Mouse (Mus musculus) MEL (cell line): ENCODE measurements around the gene Nat8. TPM values are rescaled to one million over a fixed set of nuclear protein-coding genes. Genes with fewer than 3 reads are reported as not detected.

Experiments
- DNase-seq: peaks from one replicate; pipeline ENCODE4 v3.0.0; 2011; ENCODE audit warnings: low read depth, low spot score
- H3K27ac ChIP-seq: 2 replicates; pipeline ENCODE4 v1.5.1; 2012; ENCODE audit warnings: low read depth, mild to moderate bottlenecking, control low read depth, low read length, moderate library complexity; ENCODE audit not compliant: control insufficient read depth
- H3K27me3 ChIP-seq, 2 experiments: fragments of 150-350 bp in 1 of 2; sonication (generic) in 1 of 2; 2 replicates each; pipeline ENCODE4 v1.6.1; 2012; ENCODE audit warnings: low read length in 2 of 2, mild to moderate bottlenecking in 2 of 2, improper control_type of control experiment in 1 of 2, moderate library complexity in 1 of 2; ENCODE audit not compliant: insufficient read depth in 2 of 2, control insufficient read depth in 1 of 2
- H3K36me3 ChIP-seq, 2 experiments: 2 replicates each; pipeline ENCODE4 v1.6.1; 2012 to 2014; ENCODE audit warnings: low read length in 2 of 2, improper control_type of control experiment in 1 of 2, inconsistent platforms in 1 of 2, mild to moderate bottlenecking in 1 of 2; ENCODE audit not compliant: insufficient read depth in 2 of 2, control insufficient read depth in 1 of 2
- H3K4me1 ChIP-seq, 2 experiments: fragments of 150-350 bp in 1 of 2; sonication (generic) in 1 of 2; 2 replicates each; pipeline ENCODE4 v1.6.1; 2012; ENCODE audit warnings: low read length in 2 of 2, improper control_type of control experiment in 1 of 2, mild to moderate bottlenecking in 1 of 2; ENCODE audit not compliant: insufficient read depth in 2 of 2, control insufficient read depth in 1 of 2
- H3K4me3 ChIP-seq, 2 experiments: fragments of 150-350 bp in 1 of 2; sonication (generic) in 1 of 2; 2 replicates each; pipeline ENCODE4 v1.5.1; 2012; ENCODE audit warnings: low read depth in 2 of 2, low read length in 2 of 2, mild to moderate bottlenecking in 2 of 2, moderate library complexity in 2 of 2, control low read depth in 1 of 2, improper control_type of control experiment in 1 of 2; ENCODE audit not compliant: control insufficient read depth in 1 of 2, insufficient read depth in 1 of 2
- H3K79me2 ChIP-seq: 2 replicates; pipeline ENCODE4 v1.6.1; 2012; ENCODE audit warnings: mild to moderate bottlenecking, low read length, moderate library complexity; ENCODE audit not compliant: control insufficient read depth, poor library complexity, insufficient read depth
- H3K9ac ChIP-seq: 2 replicates; pipeline ENCODE4 v1.6.1; 2012; ENCODE audit warnings: low read depth, mild to moderate bottlenecking, control low read depth, low read length, moderate library complexity; ENCODE audit not compliant: control insufficient read depth, poor library complexity, severe bottlenecking
- H3K9me3 ChIP-seq: fragments of 150-350 bp; sonication (generic); replicated peaks from 2 replicates; pipeline ENCODE4 v1.6.1; 2012; ENCODE audit warnings: mild to moderate bottlenecking, low read length, improper control_type of control experiment, moderate library complexity; ENCODE audit not compliant: insufficient read depth
- CHD1 ChIP-seq: IDR thresholded peaks from 2 replicates; pipeline ENCODE4 v1.6.1; 2012; ENCODE audit warnings: low read depth, mild to moderate bottlenecking, inconsistent platforms, low read length, improper control_type of control experiment
- CHD2 ChIP-seq: IDR thresholded peaks from 2 replicates; pipeline ENCODE4 v1.6.1; 2011; ENCODE audit warnings: low read length, improper control_type of control experiment
- CTCF ChIP-seq, 3 experiments: IDR thresholded peaks in 2 of 3; conservative IDR thresholded peaks in 1 of 3; 2 replicates each; pipeline ENCODE4 v1.5.1; 2011 to 2012; ENCODE audit warnings: low read length in 3 of 3, low read depth in 2 of 3, mild to moderate bottlenecking in 2 of 3, improper control_type of control experiment in 1 of 3, inconsistent platforms in 1 of 3, mixed read lengths in 1 of 3, moderate library complexity in 1 of 3; ENCODE audit not compliant: control insufficient read depth in 1 of 3, insufficient read depth in 1 of 3, poor library complexity in 1 of 3, severe bottlenecking in 1 of 3
- E2F4 ChIP-seq: IDR thresholded peaks from 2 replicates; pipeline ENCODE4 v1.6.1; 2011; ENCODE audit warnings: low read depth, low read length, improper control_type of control experiment, borderline replicate concordance
- ELF1 ChIP-seq: IDR thresholded peaks from 2 replicates; pipeline ENCODE4 v1.6.1; 2014; ENCODE audit warnings: low read depth, mild to moderate bottlenecking, inconsistent platforms, low read length, improper control_type of control experiment, moderate library complexity
- EP300 ChIP-seq, 2 experiments: IDR thresholded peaks; 2 replicates each; pipeline ENCODE4 v1.6.1; 2011; ENCODE audit warnings: improper control_type of control experiment in 2 of 2, low read length in 2 of 2, low read depth in 1 of 2, mild to moderate bottlenecking in 1 of 2
- ETS1 ChIP-seq: IDR thresholded peaks from 2 replicates; pipeline ENCODE4 v1.6.1; 2012; ENCODE audit warnings: low read depth, mild to moderate bottlenecking, inconsistent platforms, low read length, improper control_type of control experiment, moderate library complexity
- KAT2A ChIP-seq: conservative IDR thresholded peaks from 2 replicates; pipeline ENCODE4 v1.6.1; 2012; ENCODE audit warnings: low read depth, low read length, improper control_type of control experiment, inconsistent platforms
- MAFK ChIP-seq: IDR thresholded peaks from 2 replicates; pipeline ENCODE4 v1.6.1; 2011; ENCODE audit warnings: low read depth, mild to moderate bottlenecking, low read length, improper control_type of control experiment, borderline replicate concordance
- MAX ChIP-seq: IDR thresholded peaks from 2 replicates; pipeline ENCODE4 v1.6.1; 2011; ENCODE audit warnings: low read length, improper control_type of control experiment
- MAZ ChIP-seq: IDR thresholded peaks from 2 replicates; pipeline ENCODE4 v1.6.1; 2012; ENCODE audit warnings: low read depth, mild to moderate bottlenecking, inconsistent platforms, low read length, improper control_type of control experiment
- MXI1 ChIP-seq: IDR thresholded peaks from 2 replicates; pipeline ENCODE4 v1.6.1; 2011; ENCODE audit warnings: mild to moderate bottlenecking, low read depth, low read length, improper control_type of control experiment
- MYB ChIP-seq: IDR thresholded peaks from 2 replicates; pipeline ENCODE4 v1.6.1; 2011; ENCODE audit warnings: mild to moderate bottlenecking, low read depth, low read length, improper control_type of control experiment
- MYC ChIP-seq: IDR thresholded peaks from 2 replicates; pipeline ENCODE4 v1.6.1; 2011; ENCODE audit warnings: low read depth, mild to moderate bottlenecking, low read length, improper control_type of control experiment, moderate library complexity
- NELFE ChIP-seq: IDR thresholded peaks from 2 replicates; pipeline ENCODE4 v1.6.1; 2011; ENCODE audit warnings: low read depth, low read length, improper control_type of control experiment
- NRF1 ChIP-seq: IDR thresholded peaks from 2 replicates; pipeline ENCODE4 v1.6.1; 2014; ENCODE audit warnings: low read depth, mild to moderate bottlenecking, inconsistent platforms, low read length, improper control_type of control experiment, moderate library complexity; ENCODE audit not compliant: poor library complexity, insufficient read depth, severe bottlenecking
- RCOR1 ChIP-seq: IDR thresholded peaks from 2 replicates; pipeline ENCODE4 v1.6.1; 2012; ENCODE audit warnings: low read depth, mild to moderate bottlenecking, inconsistent platforms, low read length, improper control_type of control experiment
- SMC3 ChIP-seq: IDR thresholded peaks from 2 replicates; pipeline ENCODE4 v1.6.1; 2011; ENCODE audit warnings: low read depth, low read length, improper control_type of control experiment
- TBP ChIP-seq: IDR thresholded peaks from 2 replicates; pipeline ENCODE4 v1.8.0; 2011; ENCODE audit warnings: low read depth, low read length, improper control_type of control experiment
- UBTF ChIP-seq: IDR thresholded peaks from 2 replicates; pipeline ENCODE4 v1.6.1; 2012; ENCODE audit warnings: low read depth, mild to moderate bottlenecking, inconsistent platforms, low read length, improper control_type of control experiment, moderate library complexity, borderline replicate concordance; ENCODE audit not compliant: insufficient read depth
- polyA plus RNA-seq, 2 experiments: library from polyadenylated mRNA; stranded (reverse) in 1 of 2; unstranded in 1 of 2; fragments of >175 nt in 1 of 2; fragments of >200 nt in 1 of 2; gene quantifications; 2 replicates each; pipeline versions ENCODE4 v1.2.1 to v1.2.4; 2012; ENCODE audit warnings: low replicate concordance in 2 of 2, low read depth in 1 of 2; ENCODE audit not compliant: insufficient read length in 2 of 2, insufficient read depth in 1 of 2, missing spikeins in 1 of 2
- total RNA-seq: library from RNA; depleted of rRNA; stranded (reverse); fragments of 300-350 nt; gene quantifications from 2 replicates; pipeline ENCODE4 v1.2.3, GENCODE M21; 2012

The Nat8 gene
- total and polyA plus RNA-seq, 3 experiments, result 0.10 TPM; not detected in 2

- no peak overlapping the region for H3K27ac ChIP-seq
- no peak overlapping the region for H3K4me3 ChIP-seq
Measured at GRCm38 (mm10) chr6:85825886-85826285, 6.0 kb downstream of the Nat8 start.

GRCm38 (mm10) chr6:85823382-85824090 is 8.3 kb downstream of the Nat8 start:
- Histone ChIP-seq H3K4me1 (peaks cover 0 to 6% of the 10 kb centered on the region in 2 experiments; a peak in 3 of 4 replicates), H3K79me2 (no peaks in the 10 kb centered on the region), H3K27me3 (no peaks in the 10 kb centered on the region; a peak in 1 of 4 replicates), H3K36me3 (no peaks in the 10 kb centered on the region), H3K4me3 (no peak overlapping the region), H3K9me3 (no peaks in the 10 kb centered on the region), H3K27ac (no peak overlapping the region), H3K9ac (no peak overlapping the region)
- DNase-seq, result no peak
- no peak for TF ChIP-seq CTCF (IDR thresholded peaks at IDR 0.05 in 2 of 3, conservative IDR thresholded peaks at IDR 0.05 in 1 of 3; ENCODE audit: control insufficient read depth in 1 of 3, insufficient read depth in 1 of 3, low read depth in 2 of 3, low read length in 3 of 3, poor library complexity in 1 of 3, severe bottlenecking in 1 of 3)
- no peak for TF ChIP-seq SMC3
- TF ChIP-seq MAX, result no peak
- no peak for TF ChIP-seq EP300 (IDR thresholded peaks at IDR 0.05; ENCODE audit: low read depth in 1 of 2, low read length in 2 of 2)
- TF ChIP-seq KAT2A, result no peak
- no peak for TF ChIP-seq UBTF
- no peak for TF ChIP-seq MXI1
- no peak for TF ChIP-seq NRF1
- no peak for TF ChIP-seq CHD1
- TF ChIP-seq TBP, result no peak
- TF ChIP-seq MAZ, result no peak
- no peak for TF ChIP-seq E2F4
- TF ChIP-seq ELF1, result no peak
- TF ChIP-seq MYC, result no peak
- no peak for TF ChIP-seq NELFE
- no peak for TF ChIP-seq MAFK
- no peak for TF ChIP-seq ETS1

More at GRCm38 (mm10) chr6:85825886-85826285, 6.0 kb downstream of the Nat8 start:
- Histone ChIP-seq H3K36me3 (no peaks in the 10 kb centered on the region), H3K9ac (no peak overlapping the region), H3K9me3 (no peaks in the 10 kb centered on the region), H3K27me3 (no peaks in the 10 kb centered on the region; a peak in 1 of 4 replicates), H3K4me1 (peaks cover 0 to 6% of the 10 kb centered on the region in 2 experiments; a peak in 3 of 4 replicates), H3K79me2 (no peaks in the 10 kb centered on the region)
- TF ChIP-seq RCOR1, result no peak
- no peak for TF ChIP-seq MYB
- no peak for TF ChIP-seq CHD1
- no peak for TF ChIP-seq MAFK
- no peak for TF ChIP-seq CHD2
- DNase-seq, result no peak
